Mouse (Mus musculus) T-helper 1 cell (primary cell): ENCODE results near the gene Egr2.

ENCODE experiments used
- in situ Hi-C: fragments of 300-600 bp; cut with MboI, MseI; formaldehyde crosslinking; loops from one replicate; pipeline ENCODE4 v1.15.1; 2025; ENCODE audit warnings: high pct_unique_total_duplicates

Gene Egr2

GRCm38 (mm10) chr10:67538106-67538505 lies 2.8 kb downstream of the Egr2 start:
- in situ Hi-C loops = no loop called here

- in situ Hi-C loops = no loop called here
Observed at GRCm38 (mm10) chr10:67538585-67539400, 3.5 kb downstream of the Egr2 start.

DNA sequence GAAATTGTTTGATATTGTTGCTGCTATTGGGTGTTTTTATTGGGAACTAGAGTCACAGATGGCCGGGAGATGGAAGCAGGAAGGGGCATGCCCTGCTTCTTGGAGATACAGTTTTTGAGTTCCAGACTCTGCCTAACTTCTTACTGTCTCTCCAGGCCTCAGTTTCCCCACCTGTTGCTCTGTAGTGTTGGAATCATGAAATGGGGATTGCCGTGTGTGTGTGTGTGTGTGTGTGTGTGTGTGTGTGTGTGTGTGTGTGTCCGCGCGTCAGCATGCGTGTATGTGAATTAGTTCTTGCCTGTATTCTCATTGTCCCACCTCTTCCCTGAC lies 4.1 kb downstream of the Egr2 start:
- in situ Hi-C loops = no loop called here

DNA sequence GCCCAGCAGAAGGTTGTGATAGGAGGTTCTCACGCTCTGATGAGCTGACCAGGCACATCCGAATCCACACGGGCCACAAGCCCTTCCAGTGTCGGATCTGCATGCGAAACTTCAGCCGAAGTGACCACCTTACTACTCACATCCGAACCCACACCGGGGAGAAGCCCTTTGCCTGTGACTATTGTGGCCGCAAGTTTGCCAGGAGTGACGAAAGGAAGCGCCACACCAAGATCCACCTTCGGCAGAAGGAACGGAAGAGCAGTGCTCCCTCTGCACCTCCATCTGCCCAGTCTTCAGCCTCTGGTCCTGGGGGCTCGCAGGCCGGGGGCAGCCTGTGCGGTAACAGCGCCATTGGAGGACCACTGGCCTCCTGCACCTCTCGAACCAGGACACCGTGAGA lies 5.3 kb downstream of the Egr2 start:
- in situ Hi-C loops = loop anchor here (5.0 kb wide), 3 partner anchors 37 to 182 kb away; no protein-coding TSS in a partner anchor

DNA sequence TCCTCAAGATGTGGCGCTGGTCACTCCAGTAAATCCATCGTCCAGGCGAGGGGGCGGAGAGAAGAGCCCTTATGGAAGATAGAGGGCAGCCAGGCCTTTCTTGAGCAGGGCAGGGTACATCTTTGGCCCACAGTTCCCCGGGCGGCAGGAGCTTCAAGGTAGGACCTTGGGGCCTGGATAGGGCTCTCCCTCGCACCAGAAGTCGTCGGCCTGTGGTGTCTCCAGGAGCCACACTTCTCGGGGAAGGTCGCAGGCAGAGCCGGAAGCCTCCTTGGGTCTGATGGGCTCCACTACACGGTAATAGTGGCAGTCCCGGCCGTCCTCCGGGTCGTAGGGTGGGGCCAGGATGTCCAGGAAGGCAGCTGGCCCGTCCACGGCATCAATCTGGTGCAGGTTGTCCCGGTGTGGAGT lies 12.6 kb downstream of the Egr2 start:
- in situ Hi-C loops = no loop called here

DNA sequence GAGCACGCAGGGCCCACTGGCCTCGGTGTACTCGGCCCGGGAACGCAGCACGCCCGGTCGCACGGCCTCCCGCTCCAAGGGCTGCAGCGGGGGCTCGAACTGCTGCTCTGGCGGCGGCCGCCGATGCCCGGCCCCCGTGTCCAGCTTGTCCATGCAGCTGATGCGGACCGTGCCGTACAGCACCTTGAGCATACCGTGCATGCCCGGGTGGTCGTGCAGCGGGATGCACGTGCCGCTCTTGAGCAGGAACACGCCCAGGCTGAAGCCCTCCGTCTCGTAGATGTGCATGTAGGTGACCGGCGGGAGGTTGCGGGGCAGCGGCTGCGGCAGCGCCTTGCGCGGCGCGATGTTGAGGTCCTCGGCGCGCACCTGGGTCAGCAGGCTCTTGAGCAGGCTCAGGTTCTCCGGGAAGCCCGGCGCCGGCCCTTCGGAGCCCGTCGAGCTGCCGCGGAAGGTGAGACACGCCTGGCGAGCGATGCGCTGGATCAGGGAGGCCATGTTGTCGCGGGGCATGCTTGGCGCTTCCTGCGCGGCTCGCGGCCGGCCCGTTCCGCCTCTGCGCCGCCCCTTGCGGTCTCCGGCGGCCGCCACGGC lies 13.1 kb downstream of the Egr2 start:
- in situ Hi-C loops = no loop called here

- in situ Hi-C loops = no loop called here
Observed at GRCm38 (mm10) chr10:67548877-67549731, 13.8 kb downstream of the Egr2 start, which contains the start of gene Ado. Ado (minus strand) TSS chr10:67548955.

- in situ Hi-C loops = no loop called here
Observed at GRCm38 (mm10) chr10:67558053-67558452, 22.8 kb downstream of the Egr2 start.

DNA sequence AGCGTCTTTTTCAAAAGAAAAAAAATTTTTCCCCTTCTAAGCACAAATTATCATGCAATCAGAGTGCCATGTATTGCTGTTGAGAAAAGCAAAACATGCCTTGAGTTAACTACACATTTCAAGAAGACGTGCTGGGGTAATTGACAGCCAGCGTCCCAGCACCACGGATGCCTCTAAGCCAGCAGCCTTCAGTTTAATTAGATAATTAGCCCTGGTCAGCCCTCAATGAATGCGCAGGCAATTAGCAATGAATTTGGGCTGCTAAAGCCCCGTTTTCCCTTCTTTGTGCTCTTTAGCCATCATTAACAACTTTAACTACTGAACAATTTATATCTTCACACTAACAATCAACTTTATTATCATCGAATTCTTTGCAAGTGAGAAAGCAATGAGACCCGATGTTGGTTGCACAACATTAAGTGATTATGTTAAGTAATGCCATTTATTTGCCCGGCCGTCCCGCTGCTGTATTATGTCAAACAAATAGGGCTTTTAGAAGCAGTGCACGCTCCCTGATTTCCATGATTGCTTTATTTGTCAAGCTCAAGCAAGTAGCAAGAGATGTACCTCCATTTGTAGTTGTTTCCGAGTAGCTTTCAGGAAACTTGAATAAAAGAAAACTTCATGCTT lies 24.6 kb downstream of the Egr2 start:
- in situ Hi-C loops = no loop called here

DNA sequence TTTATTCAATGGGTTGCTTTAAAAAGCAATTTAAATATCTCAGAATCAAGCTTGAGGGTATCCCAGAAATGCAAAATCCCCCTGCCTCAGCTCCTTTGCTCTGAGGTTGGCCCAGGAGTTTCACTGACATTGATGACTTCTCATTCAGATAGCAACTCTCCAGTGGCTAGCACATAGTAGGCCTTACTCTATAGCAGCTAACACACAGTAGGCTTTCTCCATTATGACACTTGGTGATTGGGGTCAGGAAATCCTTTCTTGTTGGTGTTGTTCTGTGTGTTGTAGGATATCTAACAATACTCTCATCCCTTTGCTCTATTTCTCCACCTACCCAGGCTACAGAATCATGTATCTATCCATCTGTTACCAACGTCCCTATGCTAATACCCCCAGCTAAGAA lies 25.9 kb downstream of the Egr2 start:
- in situ Hi-C loops = no loop called here

DNA sequence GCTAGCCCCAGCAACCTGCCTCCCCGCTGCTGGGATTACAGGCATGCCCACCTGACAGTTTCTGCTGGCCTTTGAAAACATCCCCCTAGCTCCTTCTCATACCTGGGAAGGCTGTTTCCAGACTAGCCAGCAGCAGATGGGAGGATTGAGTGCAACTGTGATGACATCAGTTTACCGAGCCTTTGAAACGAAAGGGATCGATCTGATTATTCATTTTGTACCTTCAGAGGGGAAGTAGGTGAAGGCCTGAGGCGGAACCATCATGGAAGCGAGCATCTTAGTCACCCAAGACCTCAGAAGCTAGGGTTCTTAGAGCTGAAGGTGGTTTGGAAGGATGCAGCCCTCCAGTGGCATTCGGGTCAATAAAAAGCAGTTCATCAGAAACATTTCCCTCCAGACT lies 29.2 kb downstream of the Egr2 start:
- in situ Hi-C loops = no loop called here

DNA sequence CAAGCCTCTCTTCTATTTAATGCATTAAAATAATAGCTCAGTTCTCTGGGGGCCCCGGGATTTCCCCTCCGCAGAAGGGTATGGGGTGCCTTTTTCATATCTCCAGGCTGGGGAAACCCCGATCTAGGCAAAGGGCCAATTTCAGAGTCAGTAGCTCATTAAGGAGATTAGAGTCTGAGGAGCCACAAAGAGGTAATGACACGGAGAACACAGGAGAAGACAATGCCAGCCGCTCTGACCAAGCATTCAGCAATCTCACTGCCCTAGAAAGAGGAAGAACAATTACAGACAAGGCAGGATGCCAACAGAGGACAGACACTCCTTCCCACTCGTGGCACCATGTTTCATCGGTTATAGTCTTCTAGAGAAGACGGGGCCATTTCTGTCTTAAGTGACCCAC lies 30.8 kb downstream of the Egr2 start:
- in situ Hi-C loops = no loop called here

- in situ Hi-C loops = no loop called here
Observed at GRCm38 (mm10) chr10:67569539-67569938, 34.3 kb downstream of the Egr2 start.

- in situ Hi-C loops = no loop called here
Observed at GRCm38 (mm10) chr10:67571443-67571842, 36.2 kb downstream of the Egr2 start.

- in situ Hi-C loops = no loop called here
Observed at GRCm38 (mm10) chr10:67573310-67573709, 38.0 kb downstream of the Egr2 start.

GRCm38 (mm10) chr10:67579830-67580229 lies 44.6 kb downstream of the Egr2 start:
- in situ Hi-C loops = loop anchor here (5.0 kb wide), 1 partner anchor 38 kb away; no protein-coding TSS in a partner anchor

GRCm38 (mm10) chr10:67581698-67582285 lies 46.5 kb downstream of the Egr2 start:
- in situ Hi-C loops = no loop called here

GRCm38 (mm10) chr10:67585873-67586610 lies 50.8 kb downstream of the Egr2 start:
- in situ Hi-C loops = no loop called here
